Mouse (Mus musculus) neural tube, embryonic 10.5 days (tissue): ENCODE measurements around the gene Clec5a.
"Not testable (repeated sequence)": the region's sequence is repeated elsewhere in the genome, so short reads cannot be mapped to it uniquely, and the experiment has no call there.

Experiments
- DNase-seq: peaks from one replicate; pipeline ENCODE4 v3.0.0-alpha.2; 2017; ENCODE audit warnings: low spot score; ENCODE audit errors: extremely low spot score

Gene Clec5a

DNA sequence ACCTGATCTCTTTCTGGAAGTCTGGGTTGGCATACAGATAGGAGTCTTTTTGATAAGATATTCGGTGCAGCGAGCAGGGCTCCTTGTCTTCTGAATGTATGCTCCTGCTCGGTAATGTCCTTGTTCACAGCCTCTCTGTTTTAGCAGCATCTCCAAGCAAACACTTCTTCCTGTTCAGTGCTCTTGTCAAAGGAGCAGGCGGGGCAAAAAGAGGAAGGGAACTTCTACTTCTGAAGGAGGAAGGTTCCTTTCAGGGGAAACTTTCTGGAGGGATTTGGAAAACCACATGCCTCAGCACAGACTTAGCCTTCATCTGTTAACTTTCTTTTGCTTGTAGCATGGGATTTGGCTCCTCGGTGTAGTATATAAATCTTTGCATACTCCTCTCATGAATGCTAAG lies at the start of gene Clec5a:
Clec5a (minus strand) TSS at position 177 of the 400 bp plus-strand sequence.
- no peak for DNase-seq

DNA sequence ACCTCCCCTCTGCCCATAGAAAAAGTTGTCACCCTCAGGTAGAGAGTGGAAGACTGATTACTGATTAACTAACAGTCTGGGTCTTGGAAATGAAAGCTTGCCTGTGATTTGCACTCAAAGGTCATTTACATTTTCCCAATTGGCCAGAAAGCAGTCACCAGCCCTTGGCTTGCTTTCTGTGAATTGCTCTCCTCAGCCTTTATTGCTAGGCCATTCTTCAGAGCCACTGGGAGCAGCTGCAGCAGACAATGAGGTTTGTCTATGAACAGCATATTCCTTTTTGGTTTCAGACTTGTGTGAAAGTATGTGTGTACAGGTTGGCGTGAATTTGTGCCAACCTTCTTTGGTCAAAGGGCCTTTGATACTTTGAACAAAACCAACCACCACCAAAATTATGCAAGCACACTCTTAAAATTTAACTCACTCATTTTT lies 49.0 kb upstream of the Clec5a start:
- DNase-seq: no peak

DNA sequence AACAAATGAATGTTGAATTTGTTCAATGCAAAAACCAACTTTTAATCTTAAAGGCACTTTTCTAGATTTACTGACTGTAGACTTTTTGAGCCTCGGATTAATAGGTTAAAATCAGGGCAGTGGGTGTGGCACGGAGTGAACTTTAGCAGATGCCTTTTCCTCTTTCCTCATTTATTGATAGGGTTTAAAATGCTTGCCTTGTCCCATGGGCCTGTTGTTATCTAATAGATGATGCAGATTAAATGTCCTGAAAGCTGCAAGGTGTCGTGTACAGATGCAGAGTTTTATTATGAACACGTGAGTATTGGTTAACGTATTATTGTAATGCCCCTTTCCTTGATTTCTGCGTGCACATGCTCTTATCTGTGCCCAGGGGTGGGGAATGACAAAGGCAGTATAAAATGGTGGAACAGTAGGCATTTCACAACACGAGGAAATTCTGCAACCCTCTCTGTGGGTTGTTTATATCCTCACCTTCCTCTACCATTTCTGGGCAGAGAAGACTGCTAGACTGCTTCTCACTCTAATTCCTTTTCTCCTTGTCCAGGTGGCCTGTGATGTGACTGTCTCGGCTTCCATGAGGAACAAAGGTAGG lies 42.9 kb upstream of the Clec5a start, which contains the start of gene Mgam:
Mgam (plus strand) TSS at position 426 of the 595 bp plus-strand sequence.
- DNase-seq: no peak

DNA sequence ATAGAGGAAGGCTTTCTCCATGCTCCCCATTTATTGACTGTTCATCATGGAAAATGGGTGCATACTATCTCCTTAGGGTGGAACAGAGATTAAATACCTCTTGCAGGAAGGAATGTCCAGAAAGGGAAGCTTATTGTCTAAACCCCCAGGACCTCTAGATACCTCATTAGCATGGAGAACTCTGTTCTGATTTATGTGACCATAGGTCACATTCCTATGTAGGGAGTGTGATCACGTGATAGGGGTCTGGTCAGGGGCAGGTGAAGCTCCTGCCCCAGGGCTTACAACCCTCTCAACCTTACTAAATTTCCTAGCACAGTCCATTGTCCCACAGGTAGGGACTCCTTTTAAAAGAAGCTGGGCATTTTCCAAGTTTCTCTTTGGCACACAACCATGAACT lies 40.5 kb upstream of the Clec5a start:
- no peak for DNase-seq

DNA sequence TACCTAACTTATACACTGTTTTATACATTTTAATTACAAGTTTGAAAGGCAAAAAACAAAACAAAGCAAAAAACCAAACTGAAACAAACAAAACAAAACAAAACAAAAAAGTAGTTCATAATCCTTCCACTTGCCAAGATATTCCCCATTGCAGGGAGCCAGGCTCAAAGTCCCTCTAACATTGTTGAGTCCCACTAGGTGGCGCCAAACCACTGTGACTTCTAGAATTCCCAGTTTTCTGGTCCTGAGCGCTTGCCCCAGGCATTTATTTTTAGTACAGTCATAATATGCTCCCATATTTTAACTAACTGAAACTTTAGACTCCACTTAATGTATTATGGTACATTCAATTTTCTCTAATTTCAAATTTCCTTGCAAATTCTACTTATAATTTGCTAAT lies 32.3 kb upstream of the Clec5a start:
- DNase-seq: peak; percentile 62

DNA sequence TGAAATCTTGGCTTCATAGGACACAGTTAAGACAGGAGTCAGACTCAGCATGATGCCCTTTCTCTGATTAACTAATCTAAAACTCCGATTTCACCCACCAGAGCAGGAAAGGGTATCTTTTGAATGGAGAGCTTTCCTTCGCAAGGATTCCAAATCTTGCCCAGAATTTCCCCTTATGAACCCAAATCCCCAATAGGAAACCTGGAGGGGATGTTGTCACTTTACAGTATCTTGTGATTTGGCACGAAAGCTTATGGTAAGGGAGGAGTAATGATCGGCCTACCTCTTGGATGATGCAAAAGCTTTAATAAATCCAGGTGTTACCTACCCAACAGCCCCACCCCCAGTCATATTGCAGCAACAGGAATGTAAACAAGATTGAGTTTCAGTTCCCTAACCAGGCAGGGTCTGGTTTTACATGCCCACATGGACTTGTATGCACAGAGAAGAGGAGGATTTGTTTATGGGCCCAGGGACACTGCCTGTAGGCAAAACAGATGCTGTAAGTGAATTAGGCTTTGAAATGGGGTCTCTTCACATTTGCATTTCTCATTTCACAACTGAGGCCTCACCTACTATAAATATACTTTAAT lies 27.7 kb upstream of the Clec5a start, which contains the start of gene Tas2r138:
Tas2r138 (minus strand) TSS at position 51 of the 593 bp plus-strand sequence.
- no peak for DNase-seq

DNA sequence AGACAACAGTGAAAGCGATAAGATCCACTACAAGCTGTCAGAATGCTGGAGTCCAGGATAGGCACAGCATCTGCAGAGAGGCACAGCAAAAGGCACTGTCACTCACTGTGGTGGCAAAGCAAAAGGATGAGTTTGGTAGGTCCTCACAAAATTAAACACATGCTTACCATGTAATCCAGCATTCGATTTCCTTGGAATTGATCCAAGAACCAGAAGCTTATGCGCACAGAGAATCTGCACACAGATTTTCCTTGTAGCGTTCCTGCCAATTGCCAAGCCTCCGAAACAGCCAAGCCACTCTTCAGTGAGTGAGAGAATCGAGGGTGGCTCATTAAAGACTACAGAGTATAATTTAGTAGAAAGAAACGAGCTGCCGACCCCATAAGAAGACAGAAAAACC lies 24.6 kb upstream of the Clec5a start:
- no peak for DNase-seq

DNA sequence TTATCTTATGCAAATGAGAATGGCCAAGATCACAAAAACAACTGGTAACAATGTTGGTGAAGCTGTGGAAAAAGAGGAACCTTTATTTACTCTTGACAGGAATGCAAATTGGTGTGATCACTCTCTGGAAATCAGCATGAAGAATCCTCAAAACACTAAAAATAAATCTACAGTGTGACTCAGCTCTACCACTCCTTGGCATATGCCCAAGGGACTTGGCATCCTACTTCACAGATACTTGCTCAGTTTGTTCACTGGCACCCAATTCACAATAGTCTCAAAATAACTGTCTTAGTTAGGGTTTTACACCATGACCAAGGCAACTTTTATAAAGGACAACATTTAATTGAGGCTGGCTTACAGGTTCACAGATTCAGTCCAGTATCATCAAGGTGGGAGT lies 21.8 kb upstream of the Clec5a start:
- no peak for DNase-seq

DNA sequence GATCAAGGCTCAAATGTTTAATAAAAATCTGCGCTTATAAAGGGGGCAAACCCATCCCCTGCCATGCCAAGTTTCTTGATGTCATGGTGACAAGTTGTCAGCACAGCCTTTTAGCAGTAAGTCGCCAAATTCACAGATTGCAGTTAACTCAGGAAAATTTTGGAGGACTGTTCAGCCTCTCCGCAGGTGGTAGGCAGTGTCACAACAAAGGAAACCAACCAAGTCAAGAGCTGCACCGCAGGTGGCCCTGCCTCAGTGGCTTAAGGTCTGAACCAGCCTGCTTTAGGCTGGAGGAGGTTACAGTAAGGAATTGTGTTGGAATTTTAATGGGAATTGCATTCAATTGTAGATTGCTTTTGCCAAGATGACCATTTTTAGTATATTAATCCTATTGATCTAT lies 12.9 kb upstream of the Clec5a start:
- DNase-seq: not testable (repeated sequence)

DNA sequence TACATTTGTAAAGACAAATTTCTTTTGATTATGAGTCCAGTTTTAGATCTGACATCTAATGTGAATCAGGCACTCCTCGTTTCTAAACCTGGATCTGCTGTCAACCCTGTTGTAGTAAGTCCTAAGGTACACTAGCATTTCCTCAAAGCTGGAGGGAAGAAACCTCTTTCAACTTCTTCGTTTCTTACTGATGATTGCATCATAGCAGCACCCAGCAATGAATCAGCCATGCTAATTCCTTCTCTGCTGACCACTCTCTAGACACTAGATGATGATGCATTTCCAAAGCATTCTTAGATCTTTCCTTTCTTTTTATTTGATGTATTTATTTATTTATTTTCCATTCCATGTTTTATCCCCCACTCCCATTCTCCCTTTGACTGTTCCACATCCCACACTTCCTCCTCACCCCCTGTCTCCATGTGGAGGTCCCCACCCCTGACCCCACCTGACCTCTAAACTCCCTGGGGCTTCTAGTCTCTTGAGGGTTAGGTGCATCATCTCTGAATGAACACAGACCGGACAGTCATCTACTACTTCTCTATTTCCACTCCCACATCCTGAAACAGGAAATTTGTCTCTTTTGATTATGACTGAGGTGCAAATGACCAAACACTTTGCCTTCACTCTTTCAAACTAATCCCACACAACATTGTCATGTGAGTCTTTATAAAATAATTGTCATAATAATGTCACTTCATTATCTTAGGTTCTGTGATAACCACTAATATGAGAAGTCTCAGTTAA lies 9.4 kb upstream of the Clec5a start:
- no peak for DNase-seq

DNA sequence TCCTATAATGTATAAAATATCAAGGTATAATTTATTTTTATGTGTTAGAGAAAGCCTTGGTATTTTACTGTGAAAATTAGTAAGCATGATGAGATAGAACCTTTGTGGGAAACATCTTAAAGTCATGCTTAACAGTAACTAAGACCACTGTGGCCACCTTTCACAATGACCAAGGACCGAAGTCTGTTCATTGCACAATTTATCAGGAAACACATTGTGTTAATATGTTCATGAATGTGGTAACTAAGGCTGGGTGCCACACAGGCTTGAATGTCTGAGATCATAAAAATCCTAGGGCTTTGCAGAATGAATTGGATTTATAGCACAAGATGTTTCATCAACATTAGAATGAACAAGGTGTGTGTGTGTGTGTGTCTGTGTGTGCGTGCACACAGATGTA lies 2.7 kb upstream of the Clec5a start:
- no peak for DNase-seq

DNA sequence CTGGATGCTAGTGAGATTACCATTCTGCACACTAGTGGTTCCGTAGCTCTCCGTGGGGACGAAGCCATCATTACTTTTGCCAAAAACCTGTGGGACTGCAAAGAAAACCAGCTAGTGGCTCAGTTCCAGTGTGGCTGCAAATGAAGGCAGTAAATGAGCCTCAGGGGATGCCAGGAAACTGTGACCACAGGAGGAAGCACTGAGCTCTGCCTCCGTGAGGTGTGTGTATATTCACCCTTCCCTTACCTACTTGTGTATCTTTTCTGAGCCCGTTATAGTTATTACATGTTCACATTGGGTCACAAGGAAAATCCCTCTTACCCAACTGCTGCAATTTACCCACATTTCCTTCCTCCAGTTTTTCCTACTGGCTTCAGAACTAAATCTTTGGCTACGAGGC lies 1.3 kb downstream of the Clec5a start:
- no peak for DNase-seq

DNA sequence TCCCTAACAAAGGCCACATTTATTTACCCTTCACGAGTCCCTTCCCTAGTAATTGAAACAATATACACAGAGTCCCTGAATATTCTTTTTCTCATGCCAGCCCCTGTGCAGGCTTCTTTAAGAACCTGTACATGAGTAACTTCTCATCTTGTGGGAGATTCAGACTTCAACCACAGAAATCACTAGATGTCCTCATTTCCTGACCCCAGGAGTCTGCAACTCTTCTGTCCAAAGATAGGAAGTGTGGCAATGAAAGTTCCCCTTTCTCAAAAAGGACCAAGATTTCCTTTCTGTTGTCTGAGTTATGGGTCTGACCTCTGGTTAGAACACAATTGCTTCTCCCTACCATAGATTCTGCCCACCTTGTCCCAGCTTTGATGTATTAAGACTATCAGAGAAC lies 9.3 kb downstream of the Clec5a start:
- DNase-seq: no peak

DNA sequence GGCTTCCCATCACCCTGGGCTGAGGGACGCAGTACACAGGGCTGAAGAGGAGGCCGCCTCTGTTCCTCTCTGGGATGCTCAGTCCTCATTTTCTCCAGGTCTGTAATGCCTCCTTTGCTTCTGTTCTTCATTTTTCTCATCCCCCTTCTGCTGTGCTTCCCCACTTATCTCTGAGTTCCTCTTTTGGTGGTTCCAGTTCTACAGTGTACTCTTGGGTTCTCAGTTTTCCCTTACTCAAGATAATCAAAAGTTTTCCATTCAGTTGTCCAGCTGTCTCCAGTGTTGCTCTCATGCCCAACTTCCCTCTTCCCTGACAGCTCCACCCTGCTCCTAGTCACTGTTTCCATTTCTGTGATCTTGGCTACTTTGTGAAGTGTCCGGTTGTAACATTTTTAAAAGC lies 12.0 kb downstream of the Clec5a start:
- no peak for DNase-seq

DNA sequence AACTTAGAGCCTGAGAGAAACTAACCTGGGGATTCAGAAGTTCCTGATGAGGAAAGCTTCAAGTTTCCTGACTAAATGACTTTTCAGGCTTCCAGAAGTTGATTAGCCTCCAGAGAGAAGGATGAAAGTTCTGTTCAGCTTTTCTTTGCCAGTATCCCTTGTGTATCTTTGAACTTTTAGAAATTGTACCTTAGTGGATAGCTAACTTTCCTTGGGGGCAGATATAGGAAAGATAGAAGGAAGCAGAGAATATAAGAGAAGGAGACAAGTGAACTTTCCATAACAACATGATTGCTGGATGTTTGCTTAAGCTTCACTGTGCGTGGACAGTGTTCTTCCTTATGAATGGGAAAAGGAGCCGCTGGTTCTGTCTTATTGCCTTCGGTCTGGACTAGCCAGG lies 16.4 kb downstream of the Clec5a start, which contains the start of gene Olfr460:
Olfr460 (plus strand) TSS at position 301 of the 400 bp plus-strand sequence.
- DNase-seq: no peak

DNA sequence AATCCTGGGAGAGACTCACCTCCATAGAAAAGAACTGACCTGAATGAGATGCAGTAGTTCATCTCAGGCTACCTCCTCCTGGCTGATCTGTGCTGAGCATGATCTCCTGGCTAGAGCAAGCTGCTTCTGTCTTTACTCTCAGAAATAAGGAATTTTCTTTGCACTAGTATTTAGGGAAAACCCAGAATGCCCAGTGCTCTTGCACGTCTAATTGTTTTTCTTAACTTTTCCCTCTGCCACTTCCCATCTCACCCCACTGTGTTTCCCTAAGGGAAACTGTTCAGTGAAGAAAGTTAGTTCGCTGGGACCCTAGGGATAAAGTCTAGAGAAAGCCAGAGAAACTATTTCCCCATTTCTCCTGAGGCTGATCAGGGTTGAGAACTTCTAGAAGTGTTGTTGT lies 30.7 kb downstream of the Clec5a start, which contains the start of gene Olfr461:
Olfr461 (minus strand) TSS at position 101 of the 400 bp plus-strand sequence.
- no peak for DNase-seq

DNA sequence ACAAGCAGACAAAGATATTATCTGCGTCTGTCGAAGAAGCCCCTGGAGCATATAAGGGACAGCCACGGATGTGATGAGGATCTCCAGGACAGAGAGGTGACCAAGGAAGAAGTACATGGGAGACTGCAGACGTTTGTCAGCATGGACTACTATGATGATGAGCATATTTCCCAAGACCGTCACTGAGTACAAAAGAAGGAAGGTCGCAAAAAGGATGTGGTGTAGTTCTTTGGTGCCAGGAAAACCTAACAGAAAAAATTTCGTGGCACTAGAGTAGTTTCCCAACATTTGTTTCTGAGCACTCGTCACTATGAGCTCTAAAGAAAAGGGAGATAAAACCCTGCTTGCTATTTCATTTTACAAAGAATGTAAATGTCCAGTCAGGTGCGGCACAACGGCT lies 40.9 kb downstream of the Clec5a start:
- DNase-seq: no peak
